Mouse (Mus musculus) retina, postnatal 1 day (tissue): ENCODE measurements around the gene C5ar1.
A peak's percentile ranks its signal among the peaks of the same experiment; 100 is the strongest.
"Not testable (repeated sequence)": the region's sequence is repeated elsewhere in the genome, so short reads cannot be mapped to it uniquely, and the experiment has no call there.

Source experiments
- DNase-seq: peaks from one replicate; pipeline ENCODE4 v3.0.0-alpha.2; 2012

The C5ar1 gene

DNA sequence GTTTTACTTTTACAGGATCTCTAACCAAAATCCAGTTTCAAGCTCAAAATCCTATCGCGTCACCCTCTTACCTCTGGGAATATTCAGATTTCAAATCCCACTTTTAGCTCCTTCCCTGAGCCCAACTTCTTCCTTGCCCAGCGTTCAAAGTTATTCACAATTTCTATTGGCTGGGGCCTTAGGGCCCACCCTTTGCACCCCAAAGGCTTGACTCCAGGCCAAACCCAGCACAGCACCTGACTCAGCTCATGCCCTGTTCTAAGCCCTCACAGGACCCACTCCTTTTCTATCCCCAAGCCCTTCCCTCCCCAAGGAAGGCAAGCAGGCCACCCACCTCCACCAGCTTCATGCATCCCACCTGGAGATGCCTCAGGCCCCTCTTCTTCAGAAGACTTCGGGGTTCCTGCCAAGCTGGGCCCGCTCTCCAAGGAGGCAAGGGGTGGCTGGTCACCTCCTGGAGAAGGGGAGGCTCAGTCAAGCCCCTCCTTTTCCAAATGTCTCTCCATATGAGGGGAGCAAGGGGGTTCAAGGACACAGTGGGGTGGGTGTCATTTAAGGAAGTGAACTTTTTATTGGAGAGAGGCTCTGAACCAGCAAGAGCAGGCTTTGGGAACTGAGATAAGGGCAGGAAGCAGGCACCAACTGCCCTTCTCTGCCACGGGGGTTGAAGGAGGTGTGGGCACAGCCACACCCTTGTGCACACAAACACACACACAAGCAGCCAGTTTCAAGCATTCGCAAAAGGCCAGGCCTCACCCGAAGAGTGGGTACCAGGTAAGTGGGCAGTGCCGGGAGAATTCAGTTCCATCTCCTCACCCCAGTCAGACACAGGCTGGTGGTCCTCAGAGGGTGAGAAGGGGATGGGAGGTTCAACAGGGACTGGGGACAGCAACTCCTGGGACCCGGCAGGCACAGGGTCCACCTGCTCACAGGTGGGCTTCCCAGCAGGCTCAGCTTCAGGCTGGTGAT, 15.9 kb upstream of the C5ar1 start:
- no peak for DNase-seq

GRCm38 (mm10) chr7:16273766-16274140, 14.4 kb upstream of the C5ar1 start:
- DNase-seq, result peak; percentile 85

DNA sequence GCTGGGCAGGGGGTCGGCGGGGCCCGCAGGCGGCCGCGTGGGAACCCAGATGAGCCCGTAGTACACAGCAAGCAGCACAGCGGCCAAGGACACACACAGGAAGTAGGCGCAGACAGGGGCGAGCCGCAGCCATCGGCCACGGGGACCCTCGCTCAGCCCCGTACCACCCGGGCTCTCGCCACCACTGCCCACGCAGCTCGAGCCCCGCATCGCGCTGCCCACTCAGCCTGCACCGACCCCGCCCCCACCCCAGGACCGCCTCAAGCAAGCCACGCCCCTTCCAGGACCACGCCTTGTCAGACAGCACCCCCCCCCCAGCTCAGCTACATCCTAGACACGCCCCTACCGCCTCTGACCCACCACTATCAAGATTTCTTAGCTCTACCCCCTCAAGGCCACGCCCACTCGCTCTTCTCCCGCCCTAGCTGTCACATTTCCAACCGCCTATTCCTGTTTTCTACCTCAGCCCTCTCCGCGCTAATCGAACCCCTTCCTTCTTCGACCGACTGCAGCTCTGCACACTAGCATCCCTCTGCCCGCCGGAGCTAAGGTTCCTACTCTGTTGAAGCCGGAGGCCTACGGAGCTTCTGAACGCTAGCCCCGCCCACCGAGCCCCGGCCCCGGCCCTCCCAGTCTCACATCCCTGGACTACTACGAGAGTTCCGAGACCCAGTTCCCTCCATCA, 13.9 kb upstream of the C5ar1 start, which contains the start of gene Inafm1:
Gene Inafm1, minus strand, starts transcription at position 537 of the 685 bp plus-strand sequence.
- peak; percentile 95 for DNase-seq

DNA sequence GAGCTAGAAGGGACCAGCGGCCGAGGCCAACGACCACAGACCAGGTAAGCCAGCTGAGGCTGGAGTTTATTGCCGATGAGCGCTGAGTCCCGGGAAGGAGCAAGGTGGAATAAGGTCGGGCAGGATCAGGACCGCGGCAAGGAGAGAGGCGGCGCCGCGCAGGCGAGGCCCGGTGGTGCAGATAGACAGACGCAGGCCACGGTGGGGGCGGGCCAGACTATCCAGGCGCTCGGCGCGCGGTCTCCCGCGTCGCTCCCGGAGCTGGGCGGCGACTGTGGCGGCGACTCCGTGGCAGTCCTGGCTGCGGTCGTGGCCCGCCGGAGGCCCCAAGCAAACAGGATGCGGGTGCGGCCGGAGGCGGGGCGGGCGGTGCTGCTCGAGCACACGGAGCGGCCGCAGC, 13.3 kb upstream of the C5ar1 start:
- DNase-seq, result peak; percentile 75

GRCm38 (mm10) chr7:16271139-16271538, 11.8 kb upstream of the C5ar1 start:
- no peak for DNase-seq

DNA sequence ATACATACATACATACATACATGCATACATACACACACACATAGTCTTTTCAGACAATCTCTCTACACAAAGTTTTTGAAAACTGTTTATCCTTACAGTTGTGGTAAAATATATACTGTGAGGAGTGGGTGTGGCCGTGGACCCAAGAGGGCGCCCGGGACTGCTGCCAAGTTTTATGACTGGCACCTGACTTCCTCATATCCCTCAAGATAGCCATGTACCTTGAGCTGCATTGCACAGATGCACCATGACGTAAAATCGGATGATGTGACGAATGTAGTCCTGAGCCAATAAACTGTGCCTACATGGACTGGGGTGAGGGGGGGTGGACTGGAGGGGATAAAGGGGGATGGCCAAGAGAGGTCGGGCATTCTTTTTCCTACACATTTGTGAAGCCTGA, 7.3 kb upstream of the C5ar1 start:
- not testable (repeated sequence) for DNase-seq

DNA sequence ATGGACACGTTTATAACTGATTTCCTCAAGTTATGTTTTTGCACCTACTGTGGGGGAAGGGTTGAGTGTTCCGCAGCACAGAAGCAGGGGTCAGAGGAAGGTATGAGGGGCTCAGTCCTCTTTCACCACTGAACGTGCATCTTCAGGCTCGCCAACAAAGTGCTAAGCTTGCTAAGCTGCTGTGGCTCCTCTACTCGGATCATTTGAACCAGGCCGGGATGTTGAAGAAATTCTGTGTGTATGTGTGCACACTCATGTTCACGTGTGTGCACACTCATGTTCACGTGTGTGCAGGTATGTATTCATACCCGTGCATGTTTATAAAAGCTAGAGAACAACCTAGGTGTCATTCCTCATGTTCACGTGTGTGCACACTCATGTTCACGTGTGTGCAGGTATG, 6.5 kb upstream of the C5ar1 start:
- DNase-seq, result no peak

- no peak for DNase-seq
Observed at GRCm38 (mm10) chr7:16263843-16264242, 4.5 kb upstream of the C5ar1 start.

- DNase-seq, result peak; percentile 87
Observed at GRCm38 (mm10) chr7:16263015-16263787, 3.9 kb upstream of the C5ar1 start.

DNA sequence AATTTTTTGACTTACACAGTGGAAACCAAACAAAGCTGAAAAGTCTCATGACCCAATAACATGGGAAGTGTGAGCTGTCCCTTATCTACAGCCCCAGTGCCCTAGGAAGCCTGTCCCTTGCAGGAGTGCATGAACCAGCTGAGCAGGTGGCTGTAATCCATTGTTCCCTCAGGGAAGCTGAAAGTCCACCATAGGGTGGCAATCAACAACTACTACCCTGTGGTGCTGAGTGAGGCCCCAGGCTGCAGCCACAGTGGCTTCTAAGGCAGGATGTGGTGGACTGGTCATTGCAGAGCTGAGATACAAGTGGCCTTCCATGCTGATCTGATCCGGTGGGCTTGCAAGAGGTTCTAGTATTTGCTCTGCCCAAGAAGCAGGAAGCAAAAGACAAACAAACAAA, 1.8 kb upstream of the C5ar1 start:
- no peak for DNase-seq

DNA sequence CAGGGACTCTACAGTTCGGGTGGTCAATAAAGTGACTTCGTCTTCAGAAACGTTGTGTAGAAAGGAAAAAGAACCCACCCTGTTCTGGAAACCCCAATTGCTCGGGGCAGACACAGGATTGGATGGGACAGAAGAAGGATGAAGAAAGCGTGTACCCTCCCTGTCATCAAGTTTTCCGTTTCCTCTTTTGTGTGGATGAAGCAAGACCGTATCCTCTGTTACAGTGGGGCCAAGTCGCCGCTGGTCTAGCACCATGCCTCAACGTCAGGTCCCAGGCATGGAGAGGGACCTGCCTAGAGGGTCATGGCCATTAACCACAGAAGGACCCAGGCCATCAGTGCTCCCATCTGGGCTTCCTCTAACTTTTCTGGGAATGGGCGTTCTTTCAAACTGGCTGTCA, 1.5 kb downstream of the C5ar1 start:
- DNase-seq, result no peak

DNA sequence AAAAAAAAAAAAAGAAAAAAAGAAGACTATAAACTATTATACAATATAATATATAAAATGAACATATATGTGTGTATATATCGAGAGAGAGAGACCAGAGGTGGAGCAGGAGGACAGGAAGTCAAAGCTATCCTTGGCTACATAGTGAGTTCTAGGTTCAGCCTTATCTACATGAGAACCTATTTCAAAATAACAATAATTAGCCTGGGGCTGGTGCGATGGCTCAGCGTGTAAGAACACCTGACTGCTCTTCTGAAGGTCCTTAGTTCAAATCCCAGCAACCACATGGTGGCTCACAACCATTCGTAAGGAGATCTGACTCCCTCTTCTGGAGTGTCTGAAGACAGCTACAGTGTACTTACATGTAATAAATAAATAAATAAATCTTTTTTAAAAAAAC, 3.4 kb downstream of the C5ar1 start:
- not testable (repeated sequence) for DNase-seq

DNA sequence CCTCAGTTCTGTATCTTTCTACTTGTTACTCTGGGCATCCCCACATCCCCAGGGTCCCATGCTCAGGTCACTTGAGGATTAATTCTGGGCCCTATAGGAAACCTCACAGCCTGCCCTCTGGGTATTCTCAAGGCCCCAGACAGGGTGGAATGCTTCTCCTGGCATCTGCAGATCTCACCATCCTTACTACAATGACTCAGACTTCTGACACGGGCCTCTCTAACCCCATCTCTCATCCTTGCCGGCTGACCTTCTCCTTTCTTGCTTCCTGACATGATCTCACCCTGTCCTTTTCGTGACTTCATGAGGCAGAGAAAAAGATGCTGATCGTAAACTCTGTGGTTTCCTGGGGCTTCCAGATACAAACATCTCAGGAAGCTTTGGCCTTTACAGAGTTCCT, 5.1 kb downstream of the C5ar1 start:
- DNase-seq, result no peak

DNA sequence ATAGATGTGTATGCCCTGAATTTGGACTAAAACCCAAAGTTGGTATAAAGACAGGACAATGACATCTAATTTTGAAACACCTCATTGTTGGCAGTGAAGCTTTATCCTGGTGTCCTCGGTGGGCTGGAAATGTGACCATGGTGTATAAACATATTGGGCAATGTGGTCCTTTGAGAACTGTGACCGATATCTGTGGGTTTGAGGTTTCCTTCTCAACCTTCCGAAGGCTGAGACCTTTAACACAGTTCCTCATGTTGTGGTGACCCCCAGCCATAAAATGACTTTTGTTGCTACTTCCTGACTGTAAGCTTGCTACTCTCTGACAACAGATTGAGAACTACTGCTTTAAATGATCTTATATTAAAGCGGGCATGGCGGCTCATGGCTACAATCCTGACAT, 8.7 kb downstream of the C5ar1 start:
- DNase-seq, result no peak

- no peak for DNase-seq
Observed at GRCm38 (mm10) chr7:16245958-16246357, 13.4 kb downstream of the C5ar1 start.

GRCm38 (mm10) chr7:16244067-16244466, 15.3 kb downstream of the C5ar1 start, which contains the start of gene C5ar2:
C5ar2 (minus strand) TSS chr7:16244154.
- DNase-seq, result no peak

DNA sequence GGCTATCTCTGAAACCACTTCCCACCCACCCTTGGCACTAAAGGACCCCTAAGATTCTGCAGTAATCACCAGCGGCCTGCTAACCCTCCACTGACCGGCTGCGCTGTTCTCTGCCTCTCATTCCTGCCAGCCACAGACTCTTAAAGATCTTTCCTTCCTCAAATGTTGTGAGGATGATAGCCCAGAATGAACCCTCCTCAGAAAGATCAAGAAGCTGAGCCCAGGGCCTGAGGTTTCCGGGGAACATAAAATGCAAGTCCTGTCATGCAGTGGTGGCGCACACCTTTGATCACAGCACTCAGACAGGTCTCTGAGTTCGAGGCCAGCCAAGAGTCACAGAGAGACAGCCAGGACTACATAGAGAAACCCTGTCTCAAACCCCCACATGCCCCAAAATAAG, 17.1 kb downstream of the C5ar1 start:
- DNase-seq, result no peak

DNA sequence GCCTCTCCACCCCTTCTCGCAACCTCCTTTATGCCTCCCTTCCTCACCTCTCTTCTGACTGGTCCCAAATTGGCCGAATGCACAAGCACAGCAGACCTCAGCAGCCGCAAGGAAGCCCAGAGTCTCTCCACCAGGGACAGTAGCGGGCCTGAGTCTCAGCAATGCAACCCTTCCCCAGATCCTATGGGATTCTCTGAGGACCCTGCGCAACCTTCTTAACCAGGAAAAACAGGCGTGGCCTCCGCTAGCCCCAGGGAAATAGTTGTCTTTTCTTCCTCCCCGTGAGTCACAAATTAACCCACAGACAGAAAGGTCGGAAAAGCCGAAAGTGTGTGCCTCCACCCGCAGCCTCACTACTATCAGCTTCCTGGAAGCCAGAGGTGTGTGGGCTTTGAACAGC, 17.6 kb downstream of the C5ar1 start:
- no peak for DNase-seq

DNA sequence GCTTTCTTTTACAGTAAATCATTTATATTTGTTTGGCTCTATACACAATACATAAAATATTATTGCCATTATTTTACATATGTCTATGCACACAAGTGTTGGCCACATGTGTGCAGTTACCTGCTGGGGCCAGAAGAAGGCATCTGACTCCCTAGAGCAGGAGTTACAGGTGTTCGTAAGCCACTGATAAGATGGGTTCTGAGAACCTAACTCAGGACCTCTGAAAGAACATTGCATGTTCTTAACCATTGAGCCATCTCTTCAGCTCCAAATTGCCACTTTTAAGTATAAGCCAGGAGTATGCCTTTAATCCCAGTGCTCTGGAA, 18.4 kb downstream of the C5ar1 start:
- DNase-seq, result no peak

- no peak for DNase-seq
Observed at GRCm38 (mm10) chr7:16240281-16240977, 18.9 kb downstream of the C5ar1 start.

DNA sequence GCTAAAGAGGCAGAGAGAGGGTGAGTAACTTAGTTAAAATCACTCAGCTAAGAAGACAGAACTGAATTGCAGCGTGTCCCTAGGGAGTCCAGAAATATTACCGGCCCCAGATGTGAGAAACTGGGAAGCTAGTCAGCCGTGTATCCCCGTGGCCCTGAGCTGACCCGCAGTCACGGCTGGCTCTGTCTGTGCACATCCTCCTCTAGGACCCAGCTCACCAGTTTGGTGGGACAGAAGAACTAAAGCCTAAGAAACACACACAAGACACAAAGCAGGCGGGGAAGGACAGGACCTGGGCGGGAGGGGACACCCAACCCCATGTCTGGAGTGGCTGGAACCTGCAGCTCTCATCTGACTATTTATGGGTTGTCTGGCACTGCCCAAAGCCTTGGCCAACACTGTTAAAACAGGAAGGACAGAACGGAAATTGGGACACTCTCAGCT, 19.8 kb downstream of the C5ar1 start:
- DNase-seq, result no peak

- no peak for DNase-seq
Observed at GRCm38 (mm10) chr7:16229869-16230268, 29.5 kb downstream of the C5ar1 start.
